Mouse (Mus musculus): ENCODE measurements at regions not wholly inside any gene's neighbourhood (a gene's known extent, or its start where the extent isn't known, plus 50 kb on each side); places are given as distances from the start of the nearest gene placed in this dataset.
A peak's percentile ranks its signal among the peaks of the same experiment; 100 is the strongest.

GRCm38 (mm10) chr6:80862256-80862655, 843.6 kb downstream of the Lrrtm4 start:
- DNase-seq (ENCODE audit: low read depth, low spot score) = no peak

- DNase-seq (ENCODE audit: low read depth, low spot score) = no peak
Measured at GRCm38 (mm10) chr6:80862741-80863140, 844.1 kb downstream of the Lrrtm4 start.

- DNase-seq (ENCODE audit: low read depth, low spot score) = no peak
Measured at GRCm38 (mm10) chr6:80865809-80866603, 847.3 kb downstream of the Lrrtm4 start.

DNA sequence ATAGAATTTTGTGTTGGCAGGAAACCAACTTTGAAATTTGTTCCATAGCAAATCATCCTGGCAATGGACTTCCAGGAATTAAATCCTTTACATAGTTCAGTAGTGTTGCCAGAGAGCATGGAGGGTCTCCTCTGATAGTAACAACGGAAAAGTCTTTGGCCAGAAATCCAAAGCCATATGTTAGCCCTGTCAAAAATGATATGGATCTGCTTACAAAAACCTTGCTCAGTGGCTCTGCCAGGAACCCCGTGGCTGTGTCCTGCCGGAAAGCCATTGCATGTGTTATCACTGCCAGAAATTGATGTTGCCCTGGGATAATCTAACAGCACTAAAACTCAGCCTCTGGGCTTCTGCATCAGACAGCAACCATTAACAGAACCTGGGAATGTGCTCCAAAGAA, 866.7 kb downstream of the Lrrtm4 start:
- DNase-seq (ENCODE audit: low read depth, low spot score) = no peak

- DNase-seq (ENCODE audit: low read depth, low spot score) = no peak
Measured at GRCm38 (mm10) chr6:80905220-80905619, 886.5 kb downstream of the Lrrtm4 start.

DNA sequence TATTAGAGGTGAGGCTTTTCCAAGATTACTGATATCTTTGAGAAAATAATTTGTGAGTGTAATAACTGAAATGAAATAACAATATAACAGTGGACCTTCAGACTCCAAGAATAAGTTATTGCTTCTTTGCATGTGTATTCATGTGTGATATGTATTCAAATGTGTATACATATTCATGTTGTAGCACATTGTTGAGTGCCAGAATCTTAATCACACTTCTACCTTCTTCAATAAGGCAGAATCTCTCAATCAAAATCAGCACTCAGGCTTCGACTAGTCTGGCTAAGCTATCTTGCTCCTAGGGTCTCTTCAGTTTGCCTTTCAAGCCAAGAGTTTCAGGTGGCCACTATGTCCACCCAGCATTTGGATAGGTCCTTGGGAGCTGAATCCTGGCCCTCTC, 911.1 kb downstream of the Lrrtm4 start:
- DNase-seq (ENCODE audit: low read depth, low spot score) = peak; percentile 6

DNA sequence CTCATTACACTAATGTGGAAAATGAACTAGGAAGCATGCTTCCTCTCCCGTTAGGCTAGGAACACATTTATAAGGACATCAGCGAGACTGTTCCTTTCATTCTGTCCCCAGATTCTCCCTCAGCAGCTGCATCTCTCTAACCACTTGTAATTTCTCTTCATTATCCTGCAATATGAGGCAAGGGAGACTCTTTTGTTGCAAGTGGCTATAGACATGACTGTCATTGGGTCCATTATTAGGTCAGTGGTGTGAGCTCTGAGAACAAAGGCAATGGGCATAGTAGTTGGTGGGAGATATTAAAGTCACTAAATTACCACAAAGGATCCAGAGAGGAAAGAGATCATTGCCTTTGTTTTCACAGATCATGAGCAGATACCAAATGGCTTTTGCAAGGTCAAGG, 948.3 kb upstream of the Gcfc2 start:
- no peak for DNase-seq (ENCODE audit: low read depth, low spot score)

DNA sequence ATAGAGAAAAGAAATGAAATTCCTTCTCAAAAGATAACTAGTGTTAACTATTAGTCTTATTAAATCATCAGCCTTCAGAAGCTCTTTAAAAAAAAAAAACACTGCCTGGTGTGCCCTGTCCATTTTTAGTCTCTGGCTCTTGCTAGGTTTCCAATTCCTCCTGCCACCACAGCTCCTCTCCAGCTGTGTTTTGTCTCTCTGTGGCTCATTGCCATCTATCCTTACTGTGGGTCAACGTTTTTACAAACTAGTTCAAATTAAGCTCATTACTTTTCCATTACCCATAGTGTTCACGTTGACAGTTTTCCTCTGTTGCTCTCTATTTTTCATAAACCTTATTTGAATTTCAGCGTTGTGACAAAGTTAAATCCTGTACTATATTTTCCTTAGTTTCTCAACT, 930.0 kb upstream of the Gcfc2 start:
- no peak for DNase-seq (ENCODE audit: low read depth, low spot score)

- no peak for DNase-seq (ENCODE audit: low read depth, low spot score)
Measured at GRCm38 (mm10) chr6:81024531-81024930, 898.9 kb upstream of the Gcfc2 start.

Measured in brain, embryonic 18.5 days (tissue).